Mouse (Mus musculus): ENCODE data around the gene Mgat1.

- no peak for TF ChIP-seq POLR2A (IDR thresholded peaks at IDR 0.05; ENCODE audit: low read depth, low read length)
- TF ChIP-seq ZC3H11A (IDR thresholded peaks at IDR 0.05; ENCODE audit: low read depth, low read length), result no peak
- TF ChIP-seq CTCF (conservative IDR thresholded peaks at IDR 0.05 in 1 of 2, IDR thresholded peaks at IDR 0.05 in 1 of 2; ENCODE audit: low read depth in 2 of 2, low read length in 2 of 2), result no peak
- peak; percentile 76; the same call in 1 of the 2 replicates for TF ChIP-seq EP300 (IDR thresholded peaks at IDR 0.05; ENCODE audit: low read length)
Measured at GRCm38 (mm10) chr11:49237532-49237931, 6.5 kb upstream of the Mgat1 start.
